Mouse (Mus musculus): ENCODE results near the gene Ago1.

Gene Ago1

GRCm38 (mm10) chr4:126468285-126468901 lies at the start of gene Ago1:
TSS of gene Ago1 (minus strand) at chr4:126468583.
- peak; percentile 97 to 98 for DNase-seq

GRCm38 (mm10) chr4:126512308-126513066 lies 44.1 kb upstream of the Ago1 start:
- DNase-seq: no peak

- no peak for DNase-seq
Observed at GRCm38 (mm10) chr4:126511013-126511412, 42.6 kb upstream of the Ago1 start.

GRCm38 (mm10) chr4:126509072-126509471 lies 40.7 kb upstream of the Ago1 start:
- DNase-seq: no peak

- DNase-seq: no peak
Observed at GRCm38 (mm10) chr4:126508110-126508899, 39.9 kb upstream of the Ago1 start.

GRCm38 (mm10) chr4:126502977-126503309 lies 34.6 kb upstream of the Ago1 start:
- no peak for DNase-seq

GRCm38 (mm10) chr4:126502141-126502976 lies 34.0 kb upstream of the Ago1 start:
- DNase-seq: no peak

- DNase-seq: no peak
Observed at GRCm38 (mm10) chr4:126498601-126499000, 30.2 kb upstream of the Ago1 start.

- DNase-seq: no peak
Observed at GRCm38 (mm10) chr4:126496963-126497362, 28.6 kb upstream of the Ago1 start.

GRCm38 (mm10) chr4:126495942-126496790 lies 27.8 kb upstream of the Ago1 start:
- DNase-seq: no peak

GRCm38 (mm10) chr4:126495453-126495852 lies 27.1 kb upstream of the Ago1 start:
- no peak for DNase-seq

GRCm38 (mm10) chr4:126493416-126493815 lies 25.0 kb upstream of the Ago1 start:
- DNase-seq: no peak

- no peak for DNase-seq
Observed at GRCm38 (mm10) chr4:126491977-126492376, 23.6 kb upstream of the Ago1 start.

- DNase-seq: no peak
Observed at GRCm38 (mm10) chr4:126490726-126491125, 22.3 kb upstream of the Ago1 start.

- DNase-seq: no peak
Observed at GRCm38 (mm10) chr4:126489811-126490210, 21.4 kb upstream of the Ago1 start.

GRCm38 (mm10) chr4:126486217-126486616 lies 17.8 kb upstream of the Ago1 start:
- no peak for DNase-seq

GRCm38 (mm10) chr4:126485065-126485464 lies 16.7 kb upstream of the Ago1 start:
- no peak for DNase-seq

- no peak for DNase-seq
Observed at GRCm38 (mm10) chr4:126483874-126484273, 15.5 kb upstream of the Ago1 start.

- DNase-seq: no peak
Observed at GRCm38 (mm10) chr4:126482951-126483350, 14.6 kb upstream of the Ago1 start.

GRCm38 (mm10) chr4:126481461-126481860 lies 13.1 kb upstream of the Ago1 start:
- DNase-seq: no peak

GRCm38 (mm10) chr4:126480288-126480687 lies 11.9 kb upstream of the Ago1 start:
- no peak for DNase-seq

GRCm38 (mm10) chr4:126473031-126473430 lies 4.6 kb upstream of the Ago1 start:
- no peak for DNase-seq
